Mouse (Mus musculus): Measurements from ENCODE around the gene Zfp217.

DNA sequence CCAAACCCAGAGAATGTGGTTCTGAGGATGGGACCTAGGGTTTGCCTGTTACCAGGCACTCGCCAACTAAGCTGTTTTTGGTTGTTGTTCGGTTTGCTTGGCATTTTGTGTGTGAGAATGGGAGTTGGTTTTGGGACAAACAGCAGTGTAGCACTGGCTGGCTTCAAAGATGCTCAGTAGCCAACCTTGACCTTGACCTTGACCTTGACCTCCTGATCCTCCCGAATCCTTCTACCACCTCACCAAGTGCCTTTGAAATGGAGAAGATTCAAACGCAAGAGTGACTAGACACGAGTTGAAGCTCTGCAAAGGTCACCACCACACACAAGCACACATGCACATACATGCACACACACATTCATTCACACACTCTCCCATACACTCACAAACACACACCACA is 44.6 kb downstream of the Zfp217 start:
- TF ChIP-seq CTCF (IDR thresholded peaks at IDR 0.05; ENCODE audit: extremely low read depth, insufficient read depth, low read length): no peak
- TF ChIP-seq POLR2A (IDR thresholded peaks at IDR 0.05; ENCODE audit: extremely low read depth, insufficient read depth, low read length): no peak

Data from cortical plate, adult 2 months (tissue).